Comparison of ENCODE assay signal across 8 mouse cellular contexts in the genomic region with DNA sequence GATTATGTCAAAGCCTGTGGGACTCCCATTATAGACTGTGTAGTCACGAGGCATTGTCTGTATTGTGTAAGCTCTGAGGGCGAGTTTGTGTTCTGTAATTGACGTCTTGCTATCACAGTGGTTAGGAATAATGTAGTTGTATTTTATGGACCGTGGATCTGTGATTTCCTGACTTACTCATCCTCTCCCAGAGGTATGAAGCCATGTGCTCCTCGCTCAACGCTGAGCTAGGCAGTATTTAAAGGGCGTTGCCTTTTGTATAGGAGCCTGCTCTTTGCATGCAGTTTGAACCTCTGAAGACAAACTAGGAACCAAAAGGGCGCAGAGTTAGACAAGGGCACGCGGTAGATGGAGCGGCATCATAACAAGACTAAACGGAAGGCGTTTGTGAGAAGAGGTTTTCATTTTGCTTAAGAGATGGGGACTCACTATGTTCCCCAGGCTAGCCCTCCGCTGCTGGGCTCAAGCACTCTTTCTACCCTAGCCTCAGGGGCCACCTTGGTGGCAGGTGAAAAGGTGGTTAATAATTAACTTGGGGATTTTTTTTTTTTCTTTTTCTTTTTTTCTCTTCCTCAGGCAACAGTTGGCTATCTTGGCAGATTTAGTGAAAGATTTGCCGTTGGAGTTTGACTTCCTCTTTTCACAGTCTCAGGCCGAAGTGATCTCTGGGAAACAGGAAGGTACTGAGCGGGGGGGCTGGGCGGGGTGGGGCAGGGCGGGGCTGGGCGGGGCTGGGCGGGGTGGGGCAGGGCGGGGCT. TPM values are rescaled to one million over a fixed set of nuclear protein-coding genes. Genes with fewer than 3 reads are reported as not detected.
A peak's percentile ranks its signal among the peaks of the same experiment; 100 is the strongest.
DNase-seq lines count a peak whose midpoint lies in the region; ATAC-seq and TF ChIP-seq lines count a peak whose summit lies in the region.

No protein-coding gene starts in this region.

- no peaks in the 10 kb centered on the region for H3K27me3 ChIP-seq in spleen, adult 2 months (ENCODE audit: control insufficient read depth, insufficient read depth, low read length)
- H3K27me3 ChIP-seq in intestine, embryonic 14.5 days (replicated peaks; ENCODE audit: control insufficient read depth, insufficient read depth, low read length) = no peaks in the 10 kb centered on the region

- H3K27ac ChIP-seq in spleen, adult 2 months (ENCODE audit: insufficient read depth, low read length) = peak overlapping the region; percentile 97
- H3K27ac ChIP-seq in intestine, embryonic 14.5 days (ENCODE audit: low read depth) = peak overlapping the region; percentile 75

- 22% methylated on average over 21 of the region's 22 CpGs for WGBS in spleen, adult 2 months
- 50% methylated on average over 22 of the region's 22 CpGs for WGBS in intestine, embryonic 14.5 days

- ATAC-seq in intestine, embryonic 14.5 days (replicated peaks; ENCODE audit: low FRiP score, low TSS enrichment, low read depth) = peak; percentile 75
- ATAC-seq in megakaryocyte, adult 5-6 weeks (ENCODE audit: poor library complexity, severe bottlenecking) = peak; percentile 89

- H3K36me3 ChIP-seq in spleen, adult 2 months (ENCODE audit: control insufficient read depth, insufficient read depth, low read length) = no peaks in the 10 kb centered on the region; the same call in 1 of the 2 replicates
- H3K36me3 ChIP-seq in intestine, embryonic 14.5 days (ENCODE audit: control insufficient read depth, insufficient read depth, low read length) = peaks cover 31% of the 10 kb centered on the region

- H3K4me3 ChIP-seq in spleen, adult 2 months (ENCODE audit: extremely low read depth, insufficient read depth, insufficient read length) = peak overlapping the region; percentile 39; the same call in 1 of the 2 replicates
- no peak overlapping the region for H3K4me3 ChIP-seq in intestine, embryonic 14.5 days (ENCODE audit: low read depth, low read length)

- no peak for TF ChIP-seq POLR2A in spleen, adult 2 months (IDR thresholded peaks at IDR 0.05; ENCODE audit: low read depth, low read length)

- no peak for TF ChIP-seq CTCF in spleen, adult 2 months (IDR thresholded peaks at IDR 0.05; ENCODE audit: extremely low read depth, insufficient read depth, insufficient read length, insufficient replicate concordance)

- peak; percentile 29 to 54 for DNase-seq in spleen, adult 2 months (ENCODE audit: low read depth in 1 of 2, low spot score in 2 of 2)
- DNase-seq in spleen, adult 12 weeks (ENCODE audit: low spot score) = no peak
- DNase-seq in intestine, embryonic 14.5 days (ENCODE audit: low spot score) = peak; percentile 69
- DNase-seq in yolk sac, embryonic 10.5 days (ENCODE audit: low spot score) = peak; percentile 74
- DNase-seq in gastrocnemius, postnatal 25 days = no peak
- DNase-seq in layer of hippocampus, adult 18-20 months (ENCODE audit: low spot score in 2 of 2) = no peak
- no peak for DNase-seq in ovary, postnatal 10 days (ENCODE audit: low spot score)

- H3K9me3 ChIP-seq in intestine, embryonic 14.5 days (ENCODE audit: control insufficient read depth, low read length) = no peaks in the 10 kb centered on the region

- H3K9ac ChIP-seq in intestine, embryonic 14.5 days (ENCODE audit: low read length) = no peak overlapping the region

- 0 out of 2 replicates have a peak overlapping the region, but pooled peaks have one; percentile 3 for H3K4me2 ChIP-seq in intestine, embryonic 14.5 days (ENCODE audit: low read length)

- peaks cover 8% of the 10 kb centered on the region; the same call in 1 of the 2 replicates for H3K4me1 ChIP-seq in spleen, adult 2 months (ENCODE audit: control insufficient read depth, insufficient read depth, insufficient read length)
- H3K4me1 ChIP-seq in intestine, embryonic 14.5 days (replicated peaks; ENCODE audit: control insufficient read depth, insufficient read depth, low read length) = no peaks in the 10 kb centered on the region

RNA-seq across cellular contexts. Expression of gene Entpd7, which starts 21.9 kb away (rescaled TPM):
- 3.5 and 4.6 TPM in 2 replicates for polyA plus RNA-seq in spleen, adult 2 months (2012; rRNA removed)
- polyA plus RNA-seq in intestine, embryonic 14.5 days (2014; fragmentation: Nextera tagmentation; extraction: Ambion mirVana) = 15.5 and 16.5 TPM in 2 replicates
- 16.6 and 17.8 TPM in 2 replicates for total RNA-seq in megakaryocyte, adult 5-6 weeks (2015)
- 7.4 and 7.7 TPM in 2 replicates for total RNA-seq in megakaryocyte, adult 5-6 weeks (2017)
- total RNA-seq in gastrocnemius, postnatal 25 days (2021) = 1 to 10 TPM; 1.8 TPM
- 10 to 100 TPM; 15.9 to 16.7 TPM for total RNA-seq in layer of hippocampus, adult 18-20 months (2021)

RNA-seq across cellular contexts. Expression of gene Slc25a28, which starts 36.7 kb away (rescaled TPM):
- polyA plus RNA-seq in spleen, adult 2 months (2012; rRNA removed) = 56.4 and 76.9 TPM in 2 replicates
- polyA plus RNA-seq in intestine, embryonic 14.5 days (2014; fragmentation: Nextera tagmentation; extraction: Ambion mirVana) = 18.6 and 21.4 TPM in 2 replicates
- total RNA-seq in megakaryocyte, adult 5-6 weeks (2015) = 21.0 and 25.0 TPM in 2 replicates
- 33.5 and 33.6 TPM in 2 replicates for total RNA-seq in megakaryocyte, adult 5-6 weeks (2017)
- total RNA-seq in gastrocnemius, postnatal 25 days (2021) = 10 to 100 TPM; 18.0 to 18.9 TPM
- total RNA-seq in layer of hippocampus, adult 18-20 months (2021) = 10 to 100 TPM; 42.4 to 43.8 TPM

RNA-seq across cellular contexts. Expression of gene Cutc, which starts 41.5 kb away (rescaled TPM):
- 3.4 and 5.2 TPM in 2 replicates for polyA plus RNA-seq in spleen, adult 2 months (2012; rRNA removed)
- polyA plus RNA-seq in intestine, embryonic 14.5 days (2014; fragmentation: Nextera tagmentation; extraction: Ambion mirVana) = 20.6 and 21.2 TPM in 2 replicates
- total RNA-seq in megakaryocyte, adult 5-6 weeks (2015) = 29.8 and 37.1 TPM in 2 replicates
- total RNA-seq in megakaryocyte, adult 5-6 weeks (2017) = 19.2 and 29.5 TPM in 2 replicates
- total RNA-seq in gastrocnemius, postnatal 25 days (2021) = 10 to 100 TPM; 15.8 to 16.8 TPM
- total RNA-seq in layer of hippocampus, adult 18-20 months (2021) = 1 to 10 TPM; 5.2 to 7.8 TPM

RNA-seq across cellular contexts. Expression of gene Cox15, which starts 41.5 kb away (rescaled TPM):
- 7.4 and 8.0 TPM in 2 replicates for polyA plus RNA-seq in spleen, adult 2 months (2012; rRNA removed)
- 9.9 and 10.0 TPM in 2 replicates for polyA plus RNA-seq in intestine, embryonic 14.5 days (2014; fragmentation: Nextera tagmentation; extraction: Ambion mirVana)
- 9.0 and 10.6 TPM in 2 replicates for total RNA-seq in megakaryocyte, adult 5-6 weeks (2015)
- total RNA-seq in megakaryocyte, adult 5-6 weeks (2017) = 8.7 and 19.2 TPM in 2 replicates
- total RNA-seq in gastrocnemius, postnatal 25 days (2021) = 10 to 100 TPM; 17.5 to 19.5 TPM
- total RNA-seq in layer of hippocampus, adult 18-20 months (2021) = 10 to 100 TPM; 11.8 to 16.5 TPM

Comparison
In these comparisons a context has a peak if more than half of its experiments do, and no peak if none do; other contexts are left out.
1. DNase-seq: peak in spleen, adult 2 months (2 of 2), intestine, embryonic 14.5 days (single experiment) and yolk sac, embryonic 10.5 days (single experiment); none in spleen, adult 12 weeks (single experiment), gastrocnemius, postnatal 25 days (single experiment), layer of hippocampus, adult 18-20 months (0 of 2) and ovary, postnatal 10 days (single experiment).